Mouse (Mus musculus): ENCODE data around the gene Adarb2. TPM values are rescaled to one million over a fixed set of nuclear protein-coding genes. Genes with fewer than 3 reads are reported as not detected.

Gene Adarb2
- total and polyA plus RNA-seq, 3 experiments: 0.42 to 0.57 TPM; not detected in 1

DNA sequence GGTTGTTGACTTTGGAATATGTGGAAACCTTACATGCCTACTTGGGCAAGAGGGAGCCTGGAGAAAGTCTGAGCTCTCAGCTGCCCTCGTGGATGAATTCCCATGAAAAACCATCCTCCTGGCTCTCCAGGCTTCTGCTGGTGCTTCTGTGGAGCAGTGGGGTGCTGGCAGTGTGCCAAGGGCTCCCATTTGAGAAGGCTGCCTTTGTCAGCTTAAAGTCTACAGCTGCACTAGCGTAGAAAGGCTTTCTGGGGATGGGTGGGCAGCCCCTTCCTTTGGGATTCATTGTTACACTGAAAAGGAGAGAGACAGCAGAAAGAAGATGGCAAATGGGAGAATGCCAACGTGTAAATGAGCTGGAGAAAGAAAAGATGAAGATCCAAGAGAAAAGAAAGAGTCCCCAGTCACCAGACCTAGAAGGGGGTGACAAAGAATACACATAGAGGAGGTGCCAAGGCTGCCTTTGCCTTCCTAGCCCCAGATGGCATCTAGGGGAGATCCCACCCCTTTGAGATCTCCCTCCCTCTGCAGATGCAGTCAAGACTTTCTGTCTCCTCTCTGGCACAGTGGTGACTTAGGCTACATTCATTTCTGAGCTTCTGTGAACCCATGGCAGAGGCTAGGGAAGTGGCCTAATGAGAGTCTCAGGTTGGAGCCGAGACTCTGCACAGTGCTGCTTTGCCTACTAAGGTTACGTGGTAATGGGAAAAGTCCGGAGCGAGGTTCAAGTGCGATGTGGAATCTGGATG, 381.8 kb downstream of the Adarb2 start:
- Histone ChIP-seq H3K4me3 (ENCODE audit: control insufficient read depth in 1 of 2, insufficient read depth in 1 of 2, low read depth in 2 of 2, low read length in 2 of 2) (no peak overlapping the region), H3K9ac (ENCODE audit: control insufficient read depth, low read depth, low read length, poor library complexity, severe bottlenecking) (no peak overlapping the region), H3K27me3 (ENCODE audit: control insufficient read depth in 1 of 2, insufficient read depth in 2 of 2, low read length in 2 of 2) (no peaks in the 10 kb centered on the region), H3K36me3 (ENCODE audit: control insufficient read depth in 1 of 2, insufficient read depth in 2 of 2, low read length in 2 of 2) (no peaks in the 10 kb centered on the region), H3K79me2 (ENCODE audit: control insufficient read depth, insufficient read depth, low read length, poor library complexity) (no peaks in the 10 kb centered on the region), H3K9me3 (replicated peaks; ENCODE audit: insufficient read depth, low read length) (no peaks in the 10 kb centered on the region), H3K4me1 (ENCODE audit: control insufficient read depth in 1 of 2, insufficient read depth in 2 of 2, low read length in 2 of 2) (no peaks in the 10 kb centered on the region), H3K27ac (ENCODE audit: control insufficient read depth, low read depth, low read length) (no peak overlapping the region)
- TF ChIP-seq RAD21 (IDR thresholded peaks at IDR 0.05; ENCODE audit: low read depth, low read length) (no peak), BHLHE40 (IDR thresholded peaks at IDR 0.05; ENCODE audit: borderline replicate concordance, low read depth, low read length) (no peak), HCFC1 (IDR thresholded peaks at IDR 0.05; ENCODE audit: low read depth, low read length) (no peak), ZKSCAN1 (IDR thresholded peaks at IDR 0.05; ENCODE audit: low read depth, low read length) (no peak), CHD2 (IDR thresholded peaks at IDR 0.05; ENCODE audit: low read length) (no peak)
- no peak for DNase-seq (ENCODE audit: low read depth, low spot score)

DNA sequence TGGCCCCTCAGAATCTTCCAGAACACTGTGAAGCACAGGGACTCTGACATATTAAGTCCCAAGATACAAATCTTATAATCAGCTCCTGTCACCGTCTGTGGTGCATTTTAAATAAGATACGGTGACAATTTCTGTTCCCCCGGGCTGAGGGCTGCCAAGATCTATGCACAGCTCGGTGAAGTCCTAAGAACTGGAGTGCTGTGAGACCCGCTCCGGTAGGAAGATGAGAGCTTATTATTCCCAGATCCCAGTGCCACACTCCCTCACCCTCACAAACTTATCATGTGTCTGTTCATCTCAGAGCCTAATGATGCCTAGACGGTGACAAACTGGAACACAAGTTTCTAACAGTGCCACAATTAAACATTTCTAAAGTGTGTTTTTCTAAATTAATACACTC, 384.8 kb downstream of the Adarb2 start:
- no peak overlapping the region for H3K27ac ChIP-seq (ENCODE audit: control insufficient read depth, low read depth, low read length)
- no peaks in the 10 kb centered on the region for H3K27me3 ChIP-seq (ENCODE audit: control insufficient read depth in 1 of 2, insufficient read depth in 2 of 2, low read length in 2 of 2)
- TF ChIP-seq NRF1 (IDR thresholded peaks at IDR 0.05; ENCODE audit: insufficient read depth, low read depth, low read length, poor library complexity, severe bottlenecking): no peak
- no peak for TF ChIP-seq MXI1 (IDR thresholded peaks at IDR 0.05; ENCODE audit: low read depth, low read length)
- TF ChIP-seq KAT2A (conservative IDR thresholded peaks at IDR 0.05; ENCODE audit: low read depth, low read length): no peak
- TF ChIP-seq E2F4 (IDR thresholded peaks at IDR 0.05; ENCODE audit: borderline replicate concordance, low read depth, low read length): no peak
- no peak for TF ChIP-seq JUND (IDR thresholded peaks at IDR 0.05; ENCODE audit: low read depth, low read length)
- TF ChIP-seq ELF1 (IDR thresholded peaks at IDR 0.05; ENCODE audit: low read depth, low read length): no peak
- no peak for TF ChIP-seq MEF2A (IDR thresholded peaks at IDR 0.05; ENCODE audit: extremely low read depth, insufficient replicate concordance, low read depth, low read length, poor library complexity, severe bottlenecking)
- TF ChIP-seq SMC3 (IDR thresholded peaks at IDR 0.05; ENCODE audit: low read depth, low read length): no peak
- H3K9ac ChIP-seq (ENCODE audit: control insufficient read depth, low read depth, low read length, poor library complexity, severe bottlenecking): no peak overlapping the region
- no peaks in the 10 kb centered on the region for H3K36me3 ChIP-seq (ENCODE audit: control insufficient read depth in 1 of 2, insufficient read depth in 2 of 2, low read length in 2 of 2)
- H3K9me3 ChIP-seq (replicated peaks; ENCODE audit: insufficient read depth, low read length): no peaks in the 10 kb centered on the region
- no peaks in the 10 kb centered on the region for H3K4me1 ChIP-seq (ENCODE audit: control insufficient read depth in 1 of 2, insufficient read depth in 2 of 2, low read length in 2 of 2)
- DNase-seq (ENCODE audit: low read depth, low spot score): no peak
- no peak overlapping the region for H3K4me3 ChIP-seq (ENCODE audit: control insufficient read depth in 1 of 2, insufficient read depth in 1 of 2, low read depth in 2 of 2, low read length in 2 of 2)
- H3K79me2 ChIP-seq (ENCODE audit: control insufficient read depth, insufficient read depth, low read length, poor library complexity): no peaks in the 10 kb centered on the region

DNA sequence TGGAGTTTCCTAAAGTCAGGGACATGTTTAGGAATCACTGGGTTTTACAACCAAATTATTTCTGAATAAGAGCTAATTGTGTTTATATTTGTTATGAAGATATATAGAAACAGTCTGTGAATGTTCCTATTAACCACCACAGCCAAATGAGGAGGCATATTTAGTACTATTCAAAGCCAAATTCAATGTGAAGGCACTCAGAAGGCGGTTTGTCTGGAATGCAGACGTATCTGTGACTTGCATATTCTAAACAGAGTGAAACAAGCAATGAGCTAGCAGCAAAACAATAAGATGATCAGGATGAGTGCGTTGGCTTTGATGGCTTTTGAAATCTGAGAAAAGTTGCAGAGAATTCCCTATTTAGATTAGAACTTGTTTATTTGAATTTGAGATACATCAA, 387.8 kb downstream of the Adarb2 start:
- Histone ChIP-seq H3K9ac (ENCODE audit: control insufficient read depth, low read depth, low read length, poor library complexity, severe bottlenecking) (no peak overlapping the region), H3K79me2 (ENCODE audit: control insufficient read depth, insufficient read depth, low read length, poor library complexity) (no peaks in the 10 kb centered on the region), H3K27me3 (ENCODE audit: control insufficient read depth in 1 of 2, insufficient read depth in 2 of 2, low read length in 2 of 2) (no peaks in the 10 kb centered on the region), H3K36me3 (ENCODE audit: control insufficient read depth in 1 of 2, insufficient read depth in 2 of 2, low read length in 2 of 2) (no peaks in the 10 kb centered on the region), H3K4me3 (ENCODE audit: control insufficient read depth in 1 of 2, insufficient read depth in 1 of 2, low read depth in 2 of 2, low read length in 2 of 2) (no peak overlapping the region), H3K4me1 (ENCODE audit: control insufficient read depth in 1 of 2, insufficient read depth in 2 of 2, low read length in 2 of 2) (no peaks in the 10 kb centered on the region), H3K9me3 (replicated peaks; ENCODE audit: insufficient read depth, low read length) (no peaks in the 10 kb centered on the region), H3K27ac (ENCODE audit: control insufficient read depth, low read depth, low read length) (no peak overlapping the region)
- TF ChIP-seq TCF12 (IDR thresholded peaks at IDR 0.05; ENCODE audit: low read depth, low read length) (no peak), NELFE (IDR thresholded peaks at IDR 0.05; ENCODE audit: low read depth, low read length) (no peak), NRF1 (IDR thresholded peaks at IDR 0.05; ENCODE audit: insufficient read depth, low read depth, low read length, poor library complexity, severe bottlenecking) (no peak), MAX (IDR thresholded peaks at IDR 0.05; ENCODE audit: low read length) (no peak), MEF2A (IDR thresholded peaks at IDR 0.05; ENCODE audit: extremely low read depth, insufficient replicate concordance, low read depth, low read length, poor library complexity, severe bottlenecking) (no peak), MAZ (IDR thresholded peaks at IDR 0.05; ENCODE audit: low read depth, low read length) (no peak), MAFK (IDR thresholded peaks at IDR 0.05; ENCODE audit: borderline replicate concordance, low read depth, low read length) (no peak)
- DNase-seq (ENCODE audit: low read depth, low spot score): no peak
